Mouse (Mus musculus) embryo, embryonic 10 days (tissue): ENCODE measurements around the gene Olfr592.
"Not testable (repeated sequence)": the region's sequence is repeated elsewhere in the genome, so short reads cannot be mapped to it uniquely, and the experiment has no call there.

Experiments
- DNase-seq: peaks from one replicate; pipeline ENCODE4 v3.0.0-alpha.2; 2015; ENCODE audit warnings: low spot score

The Olfr592 gene

DNA sequence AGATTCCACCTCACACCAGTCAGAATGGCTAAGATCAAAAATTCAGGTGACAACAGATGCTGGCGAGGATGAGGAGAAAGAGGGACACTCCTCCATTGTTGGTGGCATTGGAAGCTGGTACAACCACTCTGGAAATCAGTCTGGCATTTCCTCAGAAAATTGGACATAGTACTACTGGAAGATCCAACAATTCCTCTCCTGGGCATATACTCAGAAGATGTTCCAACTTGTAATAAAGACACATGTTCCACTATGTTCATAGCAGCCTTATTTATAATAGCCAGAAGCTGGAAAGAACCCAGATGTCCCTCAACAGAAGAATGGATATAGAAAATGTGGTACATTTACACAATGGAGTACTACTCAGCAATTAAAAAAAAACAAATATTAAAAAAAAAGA, at the start of gene Olfr592:
TSS of gene Olfr592 (plus strand) at position 301 of the 400 bp plus-strand sequence.
- not testable (repeated sequence) for DNase-seq

DNA sequence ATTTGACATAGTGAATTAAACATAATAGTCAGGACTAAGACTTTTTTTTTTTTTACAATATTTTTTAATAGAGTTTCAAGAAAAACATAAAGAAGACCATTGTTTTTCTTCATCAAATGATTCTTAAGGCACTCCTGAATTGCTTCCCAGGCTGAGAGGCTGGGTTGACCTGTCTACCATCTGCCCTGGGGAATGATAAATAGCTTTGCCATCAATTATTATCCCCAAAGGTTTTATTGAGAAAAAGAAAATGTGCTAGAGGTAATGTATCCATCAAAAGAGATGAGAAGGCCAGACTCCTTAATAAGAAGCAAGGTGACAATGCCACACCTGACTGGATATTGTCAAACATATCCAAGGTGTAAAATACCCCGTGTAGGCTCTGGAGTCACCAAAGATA, 44.0 kb upstream of the Olfr592 start, which contains the start of gene Olfr588-ps1:
TSS of gene Olfr588-ps1 (plus strand) at position 301 of the 400 bp plus-strand sequence.
- DNase-seq: no peak

DNA sequence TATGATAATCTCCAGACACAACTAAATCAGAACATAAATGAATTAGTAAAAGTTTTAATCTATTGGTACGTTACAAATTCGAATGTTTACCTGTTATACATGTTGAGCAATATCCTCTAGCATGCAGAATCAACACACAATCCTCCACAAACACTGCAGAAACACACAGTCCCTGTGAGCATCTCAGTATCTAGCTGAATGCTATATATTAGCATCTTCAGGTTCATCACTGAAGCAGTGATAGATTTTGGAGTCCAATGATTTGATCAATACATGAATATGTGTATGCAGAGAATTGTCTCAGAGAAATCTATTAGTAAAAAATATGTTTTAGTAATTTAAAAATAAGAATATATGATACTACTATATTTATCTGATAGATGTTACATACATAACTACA, 28.3 kb upstream of the Olfr592 start, which contains the start of gene Olfr589:
TSS of gene Olfr589 (minus strand) at position 101 of the 400 bp plus-strand sequence.
- no peak for DNase-seq

DNA sequence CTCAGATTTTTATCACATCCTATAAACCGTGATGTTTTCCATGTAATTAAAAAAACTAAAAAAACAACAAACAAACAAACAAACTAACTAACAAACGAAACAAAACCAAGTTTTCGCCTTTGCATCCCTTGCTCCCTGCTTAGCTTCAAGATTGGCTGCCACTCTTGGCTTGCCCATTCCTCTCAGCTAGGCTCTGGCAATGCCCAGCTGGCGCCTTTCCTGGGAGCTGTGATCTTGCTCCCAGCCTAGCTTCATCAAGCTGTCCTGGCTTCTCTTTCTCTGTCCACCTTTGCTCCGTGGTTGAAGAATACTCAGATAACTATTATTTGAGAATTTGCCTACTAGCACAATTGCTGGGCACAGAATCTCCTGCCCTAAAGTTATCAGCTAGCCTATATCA, 14.9 kb upstream of the Olfr592 start:
- no peak for DNase-seq

DNA sequence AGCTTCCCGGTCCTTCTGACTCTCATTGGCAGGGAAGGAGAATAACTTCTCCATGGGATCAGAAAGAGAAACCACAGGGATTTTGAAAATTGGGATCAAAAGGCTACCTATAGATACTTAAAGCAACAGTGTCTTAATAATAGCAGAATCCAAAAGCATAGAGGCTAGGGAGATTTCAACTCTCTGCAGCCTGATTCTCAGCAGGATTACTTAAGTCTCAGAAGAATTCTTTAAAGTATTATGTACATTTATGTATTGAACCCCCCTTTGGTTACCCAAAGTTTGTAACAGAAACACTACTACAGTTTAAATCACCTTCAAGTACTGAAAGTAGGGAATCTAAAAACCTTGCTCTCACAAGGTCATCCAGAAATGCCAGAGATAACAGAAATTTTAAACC, 6.4 kb upstream of the Olfr592 start, which contains the start of gene Olfr591:
TSS of gene Olfr591 (minus strand) at position 101 of the 400 bp plus-strand sequence.
- DNase-seq: no peak

DNA sequence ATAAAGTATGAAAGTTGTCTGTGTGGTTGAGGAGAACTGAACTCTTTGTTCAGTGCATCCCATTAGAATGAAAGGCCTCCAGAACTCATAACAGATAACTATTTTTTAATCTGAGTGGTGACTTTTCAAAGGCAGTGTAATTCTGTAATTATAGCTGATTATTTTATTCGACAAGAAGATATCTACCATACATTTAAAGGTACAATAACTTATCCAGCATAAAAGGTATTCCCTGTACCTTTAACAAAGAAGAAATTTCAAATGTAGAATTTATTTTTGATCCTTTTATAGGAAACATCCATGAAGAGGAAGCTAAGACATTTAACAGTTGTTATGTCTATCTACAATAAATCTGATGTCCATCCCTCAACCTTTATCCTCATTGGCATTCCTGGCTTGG, 27.0 kb downstream of the Olfr592 start, which contains the start of gene Olfr593:
TSS of gene Olfr593 (plus strand) at position 301 of the 400 bp plus-strand sequence.
- no peak for DNase-seq

DNA sequence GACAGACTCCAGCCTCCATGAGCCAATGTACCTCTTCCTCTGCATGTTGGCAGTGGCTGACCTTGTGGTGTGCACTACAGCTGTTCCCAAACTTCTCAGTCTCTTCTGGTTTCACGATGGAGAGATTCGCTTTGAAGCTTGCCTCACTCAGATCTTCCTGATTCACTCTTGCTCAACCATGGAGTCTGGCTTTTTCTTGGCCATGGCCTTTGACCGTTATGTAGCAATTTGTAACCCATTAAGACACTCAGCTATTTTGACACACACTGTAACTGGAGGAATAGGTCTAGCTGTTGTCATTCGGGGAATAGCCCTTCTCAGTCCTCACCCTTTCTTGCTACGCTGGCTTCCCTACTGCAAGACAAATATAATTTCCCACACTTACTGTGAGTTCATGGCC, 27.4 kb downstream of the Olfr592 start:
- not testable (repeated sequence) for DNase-seq

DNA sequence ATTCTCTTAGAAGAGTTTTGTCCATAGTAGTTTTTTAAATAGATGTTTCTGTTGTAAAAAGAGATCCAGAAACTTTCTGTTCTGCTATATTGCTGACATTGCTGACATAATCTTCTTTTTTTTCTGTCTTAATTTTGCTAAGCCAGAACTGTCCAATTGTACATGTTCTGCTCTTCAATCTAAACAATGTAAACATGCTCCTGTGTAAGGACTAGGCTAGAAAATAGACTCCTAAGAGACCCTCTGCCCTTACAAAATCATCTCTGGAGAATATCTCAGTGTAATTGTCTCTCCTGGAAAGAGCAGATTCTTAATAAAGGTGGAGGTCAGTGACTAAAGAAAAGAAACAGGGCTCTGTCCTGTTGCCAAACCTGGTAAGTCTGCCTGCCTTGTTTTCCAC, 32.1 kb downstream of the Olfr592 start, which contains the start of gene Olfr594:
TSS of gene Olfr594 (plus strand) at position 301 of the 400 bp plus-strand sequence.
- DNase-seq: no peak
